Mouse (Mus musculus) erythroblast, embryonic 14.5 days (primary cell): Measurements from ENCODE around the gene Ccdc182. TPM values are rescaled to one million over a fixed set of nuclear protein-coding genes. Genes with fewer than 3 reads are reported as not detected.

Experiments used
- H3K27me3 ChIP-seq: 2 replicates; pipeline ENCODE4 v1.6.1; 2012; ENCODE audit warnings: inconsistent platforms; ENCODE audit not compliant: control insufficient read depth
- H3K36me3 ChIP-seq: 2 replicates; pipeline ENCODE4 v1.6.1; 2012; ENCODE audit warnings: mild to moderate bottlenecking, inconsistent platforms; ENCODE audit not compliant: control insufficient read depth
- H3K4me1 ChIP-seq: 2 replicates; pipeline ENCODE4 v1.6.1; 2012; ENCODE audit warnings: inconsistent platforms; ENCODE audit not compliant: control insufficient read depth
- H3K4me3 ChIP-seq: replicated peaks from 2 replicates; pipeline ENCODE3; 2012; ENCODE audit warnings: moderate library complexity, mild to moderate bottlenecking, inconsistent platforms
- H3K9me3 ChIP-seq: 2 replicates; pipeline ENCODE4 v1.6.1; 2012; ENCODE audit warnings: low read length, inconsistent platforms, mixed read lengths; ENCODE audit not compliant: control insufficient read depth
- GATA1 ChIP-seq: IDR thresholded peaks from 2 replicates; pipeline ENCODE4 v1.6.1; 2012; ENCODE audit warnings: low read length, inconsistent platforms, mixed read lengths
- TAL1 ChIP-seq: IDR thresholded peaks from 3 replicates; pipeline ENCODE4 v1.6.1; 2012; ENCODE audit warnings: low read length, inconsistent platforms, mixed read lengths
- polyA plus RNA-seq: library from polyadenylated mRNA; stranded (reverse); fragments of >175 nt; gene quantifications from 2 replicates; pipeline ENCODE4 v1.2.3, GENCODE M21; 2012

Gene Ccdc182
- polyA plus RNA-seq, 1 experiment: not detected

DNA sequence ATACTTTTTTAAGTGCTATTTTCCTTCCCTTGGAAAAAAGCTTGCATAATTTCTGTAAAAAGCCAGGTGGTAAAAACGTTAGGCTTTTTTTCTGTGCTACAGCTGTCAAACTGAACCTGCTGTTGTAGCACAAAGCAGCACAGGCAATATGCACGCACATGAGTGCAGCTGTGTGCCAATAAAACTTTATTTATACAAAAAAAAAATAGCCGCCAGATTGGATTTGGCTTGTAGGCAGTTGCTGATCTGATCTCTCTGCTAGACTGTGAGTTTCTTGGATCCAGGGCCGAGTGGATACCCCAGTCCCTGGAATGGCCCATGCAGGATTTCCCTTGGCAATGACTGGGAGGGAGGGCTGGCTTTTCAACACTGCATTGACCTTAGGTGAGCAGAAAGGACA lies 36.2 kb upstream of the Ccdc182 start:
- Histone ChIP-seq H3K4me3 (no peak overlapping the region), H3K36me3 (no peaks in the 10 kb centered on the region), H3K9me3 (no peaks in the 10 kb centered on the region; the same call in none of the 2 replicates), H3K27me3 (no peaks in the 10 kb centered on the region; the same call in 1 of the 2 replicates), H3K4me1 (no peaks in the 10 kb centered on the region)
- TF ChIP-seq TAL1: no peak
- no peak for TF ChIP-seq GATA1

DNA sequence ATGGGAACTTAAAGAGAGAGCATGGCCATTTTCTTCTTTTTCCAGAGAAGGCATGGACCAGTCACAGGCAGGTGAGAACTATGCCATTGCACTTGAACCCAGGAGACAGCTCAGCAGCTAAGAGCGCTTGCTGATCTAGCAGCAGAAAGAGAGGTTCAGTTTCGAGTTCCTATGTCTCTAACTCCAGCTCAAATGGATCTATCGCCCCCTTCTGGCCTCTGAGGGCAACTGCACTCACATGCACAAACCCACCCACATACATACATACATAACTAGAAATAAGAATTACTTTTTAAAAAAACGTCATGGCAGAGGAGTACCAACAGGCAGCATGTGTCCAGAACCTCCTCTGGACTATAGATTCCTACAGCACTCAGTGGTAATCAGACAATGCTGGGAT lies 35.6 kb upstream of the Ccdc182 start:
- H3K36me3 ChIP-seq: no peaks in the 10 kb centered on the region
- no peaks in the 10 kb centered on the region for H3K4me1 ChIP-seq
- no peaks in the 10 kb centered on the region; the same call in 1 of the 2 replicates for H3K27me3 ChIP-seq
- H3K9me3 ChIP-seq: no peaks in the 10 kb centered on the region; the same call in none of the 2 replicates
- no peak overlapping the region for H3K4me3 ChIP-seq
- TF ChIP-seq TAL1 (no peak), GATA1 (no peak)

DNA sequence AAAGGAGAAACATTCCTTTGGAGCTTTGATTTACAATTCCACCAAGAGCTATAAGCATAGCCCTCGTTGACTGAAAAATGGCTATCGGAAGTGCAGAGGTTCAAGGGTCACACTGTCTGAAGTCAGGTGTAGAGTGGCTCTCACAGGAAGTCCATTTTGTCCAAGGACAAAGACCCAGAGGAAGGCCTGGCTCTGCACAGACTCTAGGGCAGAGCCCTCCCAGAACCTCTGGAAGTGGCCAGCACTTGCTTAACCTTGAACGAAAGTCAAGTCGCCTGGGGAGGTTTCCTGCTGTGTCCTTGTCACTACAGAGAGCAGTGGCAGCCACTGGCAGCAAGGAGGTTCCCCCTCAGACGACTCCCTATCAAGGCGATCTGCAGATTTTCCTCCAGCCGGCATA lies 33.4 kb upstream of the Ccdc182 start:
- Histone ChIP-seq H3K27me3 (no peaks in the 10 kb centered on the region; the same call in 1 of the 2 replicates), H3K4me1 (no peaks in the 10 kb centered on the region), H3K4me3 (no peak overlapping the region), H3K9me3 (no peaks in the 10 kb centered on the region; the same call in none of the 2 replicates), H3K36me3 (no peaks in the 10 kb centered on the region)
- TF ChIP-seq GATA1 (no peak), TAL1 (no peak)

DNA sequence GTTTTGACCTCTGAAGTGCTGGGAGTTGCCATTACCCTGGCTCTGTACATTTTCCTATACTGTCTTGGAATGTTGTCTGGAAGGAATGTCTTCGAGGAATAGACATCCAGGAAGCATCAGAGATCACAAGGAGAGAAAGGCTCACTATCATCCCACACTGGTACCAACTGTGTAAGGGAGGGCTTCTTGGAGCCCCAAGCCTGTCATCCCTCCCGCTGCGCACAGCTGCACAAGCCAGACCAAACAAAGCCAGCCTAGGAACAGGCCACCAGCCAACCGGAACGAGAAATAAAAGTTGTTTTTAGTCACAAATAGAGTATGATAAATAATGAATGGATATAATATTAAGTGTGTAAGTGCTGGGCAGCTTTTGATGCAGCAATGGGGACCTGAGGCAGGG lies 29.0 kb upstream of the Ccdc182 start:
- Histone ChIP-seq H3K9me3 (no peaks in the 10 kb centered on the region), H3K4me1 (no peaks in the 10 kb centered on the region), H3K4me3 (no peak overlapping the region), H3K27me3 (peaks cover 2% of the 10 kb centered on the region; the same call in 1 of the 2 replicates), H3K36me3 (no peaks in the 10 kb centered on the region)
- TF ChIP-seq TAL1 (no peak), GATA1 (no peak)

DNA sequence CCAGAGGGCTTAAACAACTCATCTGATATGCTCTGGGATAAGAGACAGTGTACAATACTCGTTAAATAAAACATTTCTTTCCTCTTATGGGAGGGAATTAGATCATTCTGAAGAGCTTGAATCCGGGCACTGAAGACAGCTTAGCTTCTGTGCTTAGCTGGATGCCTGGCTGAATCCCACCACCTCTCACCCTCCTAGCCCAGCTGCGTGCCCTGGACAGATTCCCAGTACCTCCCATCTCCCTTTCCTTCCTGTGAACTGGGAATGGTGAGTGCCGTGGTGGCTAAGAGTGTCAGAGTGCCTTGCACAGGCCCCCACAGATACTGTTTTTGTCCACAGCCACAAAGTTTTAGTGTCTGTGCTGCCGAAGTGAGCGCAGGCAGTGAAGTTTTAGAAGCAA lies 27.5 kb upstream of the Ccdc182 start:
- peaks cover 2% of the 10 kb centered on the region; the same call in 1 of the 2 replicates for H3K27me3 ChIP-seq
- no peaks in the 10 kb centered on the region for H3K36me3 ChIP-seq
- H3K4me3 ChIP-seq: no peak overlapping the region
- no peaks in the 10 kb centered on the region for H3K4me1 ChIP-seq
- TF ChIP-seq GATA1: no peak
- TF ChIP-seq TAL1: no peak
- H3K9me3 ChIP-seq: no peaks in the 10 kb centered on the region

DNA sequence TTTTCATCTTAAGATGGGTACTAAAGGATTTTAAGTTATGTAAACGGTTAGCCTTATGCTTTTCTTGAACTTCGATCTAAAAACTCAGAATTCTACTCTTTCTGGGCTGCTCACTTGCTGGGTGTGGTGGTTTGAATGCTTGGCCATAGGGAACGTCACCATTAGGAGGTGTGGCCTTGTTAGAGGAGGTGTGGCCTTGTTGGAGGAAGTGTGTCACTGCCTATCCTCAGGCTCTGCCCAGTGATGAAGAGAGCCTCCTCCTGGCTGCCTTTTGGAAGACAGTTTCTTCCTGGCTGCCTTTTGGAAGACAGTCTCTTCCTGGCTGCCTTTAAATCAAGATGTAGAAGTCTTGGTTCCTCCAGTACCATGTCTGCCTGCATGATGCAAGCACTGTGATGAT lies 22.0 kb upstream of the Ccdc182 start:
- Histone ChIP-seq H3K9me3 (no peaks in the 10 kb centered on the region), H3K36me3 (no peaks in the 10 kb centered on the region), H3K27me3 (peaks cover 2% of the 10 kb centered on the region), H3K4me1 (no peaks in the 10 kb centered on the region), H3K4me3 (no peak overlapping the region)
- TF ChIP-seq TAL1 (no peak), GATA1 (no peak)

DNA sequence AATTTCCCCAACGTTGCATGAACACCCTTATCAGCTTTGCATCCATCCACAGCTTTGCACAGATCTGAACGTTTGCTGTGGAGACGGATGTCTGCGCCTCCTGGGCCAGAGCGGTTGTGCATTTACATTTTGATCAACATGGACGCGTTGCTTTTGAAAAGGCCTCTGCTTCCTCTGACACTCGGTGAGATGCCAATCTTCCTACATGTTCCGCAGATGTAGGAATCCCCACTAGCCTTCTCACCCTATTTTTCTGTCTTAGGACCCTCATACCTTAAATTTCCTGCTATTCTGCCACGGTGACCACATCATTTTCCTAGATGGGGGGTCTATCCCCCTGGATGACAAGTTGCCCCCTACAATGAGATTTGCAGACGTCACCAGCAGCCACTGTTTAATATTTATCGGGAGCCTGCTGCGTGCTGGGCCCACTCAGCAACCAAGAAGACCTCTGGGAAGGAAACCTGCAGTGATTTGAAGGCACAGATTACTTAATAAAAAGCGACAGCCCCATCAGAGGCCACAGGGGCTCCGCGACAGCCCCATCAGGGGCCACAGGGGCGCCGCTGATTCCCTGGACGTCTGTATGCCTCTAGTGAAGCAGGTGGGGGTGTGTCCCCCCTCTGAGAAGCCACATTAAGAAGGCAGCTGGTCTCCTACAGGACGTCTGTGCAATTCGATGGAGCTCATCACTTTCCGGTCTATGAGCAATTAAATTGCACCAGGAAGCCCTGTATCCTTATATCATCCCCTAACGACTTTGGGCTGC lies 19.6 kb upstream of the Ccdc182 start:
- Histone ChIP-seq H3K9me3 (no peaks in the 10 kb centered on the region), H3K36me3 (no peaks in the 10 kb centered on the region), H3K4me1 (no peaks in the 10 kb centered on the region), H3K4me3 (no peak overlapping the region), H3K27me3 (no peaks in the 10 kb centered on the region; the same call in 1 of the 2 replicates)
- no peak for TF ChIP-seq TAL1
- TF ChIP-seq GATA1: no peak

DNA sequence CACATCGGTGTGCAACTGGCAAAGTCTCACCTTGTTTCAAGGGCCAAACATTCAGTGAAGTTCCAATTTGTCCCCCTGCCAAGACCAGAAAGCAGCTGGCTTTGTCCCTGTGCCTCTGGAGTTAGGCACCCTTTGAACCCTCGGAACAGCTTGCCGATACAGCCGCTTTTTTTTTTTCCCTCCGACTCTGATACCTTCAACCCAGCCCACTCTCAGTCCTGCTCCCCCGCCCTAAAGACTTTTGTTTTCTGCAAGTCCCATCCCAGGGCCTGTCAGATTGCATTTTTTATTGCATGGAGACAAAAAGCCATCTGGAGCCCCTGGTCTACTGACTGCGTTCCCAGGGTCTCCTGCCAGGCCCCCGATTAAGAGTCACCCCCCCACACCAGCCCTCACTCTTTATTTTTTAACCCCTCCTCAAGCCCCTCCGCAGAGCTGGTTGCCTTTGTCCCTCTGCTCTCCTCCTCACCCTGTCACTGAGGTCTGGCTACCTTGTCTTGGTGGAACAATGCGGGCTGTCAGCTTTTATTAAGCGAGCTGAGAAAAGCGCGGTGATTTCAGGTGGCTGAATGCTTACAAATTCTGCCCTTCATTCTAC lies 18.9 kb upstream of the Ccdc182 start:
- H3K36me3 ChIP-seq: no peaks in the 10 kb centered on the region
- H3K27me3 ChIP-seq: no peaks in the 10 kb centered on the region; the same call in 1 of the 2 replicates

DNA sequence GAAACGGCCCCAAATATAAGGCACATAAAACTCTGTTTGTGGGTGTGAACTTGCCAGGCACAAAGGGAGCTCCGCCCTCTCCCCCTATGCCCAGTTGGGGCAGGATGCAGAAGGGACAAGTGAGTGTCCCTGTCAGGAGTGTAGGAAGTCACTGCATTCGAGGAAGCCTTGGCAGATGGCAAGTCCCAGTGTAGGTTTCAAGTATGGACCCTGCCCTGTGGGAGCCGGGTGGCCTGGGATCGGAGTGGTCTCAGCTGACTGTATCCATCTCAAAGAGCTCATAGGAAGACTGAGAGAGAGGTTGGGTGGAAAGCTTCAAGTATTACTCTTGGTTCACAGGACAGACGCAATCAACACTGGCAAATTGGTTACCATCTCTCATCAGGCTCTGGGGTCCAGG lies 17.9 kb upstream of the Ccdc182 start:
- TF ChIP-seq GATA1: no peak
- TF ChIP-seq TAL1: no peak
- Histone ChIP-seq H3K36me3 (no peaks in the 10 kb centered on the region), H3K4me1 (no peaks in the 10 kb centered on the region), H3K9me3 (no peaks in the 10 kb centered on the region), H3K4me3 (no peak overlapping the region), H3K27me3 (no peaks in the 10 kb centered on the region; the same call in 1 of the 2 replicates)

More for the DNA sequence above, 18.9 kb upstream of the Ccdc182 start:
- TF ChIP-seq TAL1 (no peak), GATA1 (no peak)
- Histone ChIP-seq H3K4me3 (no peak overlapping the region), H3K4me1 (no peaks in the 10 kb centered on the region), H3K9me3 (no peaks in the 10 kb centered on the region)
